Mouse (Mus musculus): ENCODE measurements around the gene Pip5kl1. TPM values are rescaled to one million over a fixed set of nuclear protein-coding genes. Genes with fewer than 3 reads are reported as not detected.
A peak's percentile ranks its signal among the peaks of the same experiment; 100 is the strongest.

Gene Pip5kl1
- total and polyA plus RNA-seq, 3 experiments: 0.25 TPM; not detected in 2

GRCm38 (mm10) chr2:32624111-32624748 lies 49.6 kb downstream of the Pip5kl1 start:
- Histone ChIP-seq H3K36me3 (ENCODE audit: control insufficient read depth, insufficient read depth, low read length) (peaks cover 11% of the 10 kb centered on the region), H3K27me3 (ENCODE audit: control insufficient read depth, insufficient read depth, low read length) (no peaks in the 10 kb centered on the region), H3K79me2 (replicated peaks; ENCODE audit: control insufficient read depth, insufficient read depth, low read length) (no peaks in the 10 kb centered on the region), H3K4me3 (no peak overlapping the region), H3K9ac (ENCODE audit: low read depth, low read length) (no peak overlapping the region), H3K4me1 (ENCODE audit: control insufficient read depth, insufficient read depth, low read length) (peaks cover 30% of the 10 kb centered on the region), H3K27ac (peak overlapping the region; percentile 96; the same call in 1 of the 2 replicates)
- intact Hi-C loops (cut with DNase I): no loop called here
- DNase-seq: no peak
- no peak for TF ChIP-seq POLR2A (IDR thresholded peaks at IDR 0.05; ENCODE audit: insufficient read depth, low read depth, low read length)
- TF ChIP-seq CTCF (IDR thresholded peaks at IDR 0.05): no peak
- no peak for TF ChIP-seq EP300 (IDR thresholded peaks at IDR 0.05; ENCODE audit: insufficient read depth, low read depth, low read length)
- 70% methylated on average over 5 of the region's 5 CpGs for WGBS

- TF ChIP-seq CTCF (IDR thresholded peaks at IDR 0.05) (peak; percentile 33), EP300 (IDR thresholded peaks at IDR 0.05; ENCODE audit: insufficient read depth, low read depth, low read length) (0 out of 2 replicates have a peak, but pooled peaks have one; percentile 49), POLR2A (IDR thresholded peaks at IDR 0.05; ENCODE audit: insufficient read depth, low read depth, low read length) (peak; percentile 97)
- DNase-seq: peak; percentile 80 to 86
- Histone ChIP-seq H3K4me1 (ENCODE audit: control insufficient read depth, insufficient read depth, low read length) (peaks cover 25% of the 10 kb centered on the region), H3K4me3 (peak overlapping the region; percentile 47), H3K9ac (ENCODE audit: low read depth, low read length) (peak overlapping the region; percentile 89), H3K27ac (peak overlapping the region; percentile 96), H3K36me3 (ENCODE audit: control insufficient read depth, insufficient read depth, low read length) (peaks cover 6% of the 10 kb centered on the region), H3K79me2 (replicated peaks; ENCODE audit: control insufficient read depth, insufficient read depth, low read length) (no peaks in the 10 kb centered on the region), H3K27me3 (ENCODE audit: control insufficient read depth, insufficient read depth, low read length) (no peaks in the 10 kb centered on the region)
- WGBS: 27% methylated on average over 13 of the region's 13 CpGs
- intact Hi-C loops (cut with DNase I): no loop called here
Measured at GRCm38 (mm10) chr2:32625212-32625872, 50.7 kb downstream of the Pip5kl1 start.

GRCm38 (mm10) chr2:32625873-32626694 lies 51.5 kb downstream of the Pip5kl1 start:
- no peaks in the 10 kb centered on the region for H3K79me2 ChIP-seq (replicated peaks; ENCODE audit: control insufficient read depth, insufficient read depth, low read length)
- H3K4me1 ChIP-seq (ENCODE audit: control insufficient read depth, insufficient read depth, low read length): peaks cover 18% of the 10 kb centered on the region
- intact Hi-C loops (cut with DNase I): no loop called here
- DNase-seq: peak; percentile 69 to 82
- H3K36me3 ChIP-seq (ENCODE audit: control insufficient read depth, insufficient read depth, low read length): no peaks in the 10 kb centered on the region
- TF ChIP-seq EP300 (IDR thresholded peaks at IDR 0.05; ENCODE audit: insufficient read depth, low read depth, low read length) (0 out of 2 replicates have a peak, but pooled peaks have one; percentile 16), POLR2A (IDR thresholded peaks at IDR 0.05; ENCODE audit: insufficient read depth, low read depth, low read length) (peak; percentile 42; the same call in 1 of the 2 replicates), CTCF (IDR thresholded peaks at IDR 0.05) (no peak)
- H3K9ac ChIP-seq (ENCODE audit: low read depth, low read length): peak overlapping the region; percentile 89
- WGBS: 33% methylated on average over 5 of the region's 5 CpGs
- H3K27me3 ChIP-seq (ENCODE audit: control insufficient read depth, insufficient read depth, low read length): no peaks in the 10 kb centered on the region
- H3K4me3 ChIP-seq: peak overlapping the region; percentile 47
- peak overlapping the region; percentile 96 for H3K27ac ChIP-seq

- Histone ChIP-seq H3K4me3 (peak overlapping the region; percentile 54; the same call in 1 of the 2 replicates), H3K36me3 (ENCODE audit: control insufficient read depth, insufficient read depth, low read length) (no peaks in the 10 kb centered on the region), H3K4me1 (ENCODE audit: control insufficient read depth, insufficient read depth, low read length) (peaks cover 16% of the 10 kb centered on the region), H3K27me3 (ENCODE audit: control insufficient read depth, insufficient read depth, low read length) (no peaks in the 10 kb centered on the region), H3K79me2 (replicated peaks; ENCODE audit: control insufficient read depth, insufficient read depth, low read length) (no peaks in the 10 kb centered on the region), H3K9ac (ENCODE audit: low read depth, low read length) (peak overlapping the region; percentile 59), H3K27ac (peak overlapping the region; percentile 85)
- 68% methylated on average over 20 of the region's 20 CpGs for WGBS
- TF ChIP-seq CTCF (IDR thresholded peaks at IDR 0.05) (no peak), EP300 (IDR thresholded peaks at IDR 0.05; ENCODE audit: insufficient read depth, low read depth, low read length) (no peak), POLR2A (IDR thresholded peaks at IDR 0.05; ENCODE audit: insufficient read depth, low read depth, low read length) (no peak)
- intact Hi-C loops (cut with DNase I): no loop called here
- DNase-seq: no peak
Measured at GRCm38 (mm10) chr2:32627266-32628043, 52.9 kb downstream of the Pip5kl1 start.

- no peaks in the 10 kb centered on the region for H3K36me3 ChIP-seq (ENCODE audit: control insufficient read depth, insufficient read depth, low read length)
- 45% methylated on average over 4 of the region's 4 CpGs for WGBS
- peaks cover 16% of the 10 kb centered on the region for H3K4me1 ChIP-seq (ENCODE audit: control insufficient read depth, insufficient read depth, low read length)
- H3K9ac ChIP-seq (ENCODE audit: low read depth, low read length): peak overlapping the region; percentile 59
- H3K27me3 ChIP-seq (ENCODE audit: control insufficient read depth, insufficient read depth, low read length): no peaks in the 10 kb centered on the region
- intact Hi-C loops (cut with DNase I): no loop called here
- peak overlapping the region; percentile 54; the same call in 1 of the 2 replicates for H3K4me3 ChIP-seq
- DNase-seq: peak in 1 of 2 experiments; percentile 51
- no peak for TF ChIP-seq EP300 (IDR thresholded peaks at IDR 0.05; ENCODE audit: insufficient read depth, low read depth, low read length)
- no peak for TF ChIP-seq CTCF (IDR thresholded peaks at IDR 0.05)
- TF ChIP-seq POLR2A (IDR thresholded peaks at IDR 0.05; ENCODE audit: insufficient read depth, low read depth, low read length): no peak
- H3K27ac ChIP-seq: peak overlapping the region; percentile 85
- H3K79me2 ChIP-seq (replicated peaks; ENCODE audit: control insufficient read depth, insufficient read depth, low read length): no peaks in the 10 kb centered on the region
Measured at GRCm38 (mm10) chr2:32628044-32628550, 53.5 kb downstream of the Pip5kl1 start.

Data from heart, adult 2 months (tissue).